Mouse (Mus musculus) embryonic facial prominence, embryonic 12.5 days (tissue): ENCODE measurements at regions not wholly inside any gene's neighbourhood (a gene's known extent, or its start where the extent isn't known, plus 50 kb on each side); places are given as distances from the start of the nearest gene placed in this dataset.

Source experiments
- ATAC-seq: fragments of 200-750 bp; cut with Nextera tagmentation; 2 replicates; pipeline ENCODE4 v1.8.0; 2017; ENCODE audit not compliant: insufficient number of reproducible peaks, insufficient read depth, low FRiP score, low TSS enrichment
- H3K27ac ChIP-seq: fragments of 300-500 bp; sonication (generic); 2 replicates; pipeline ENCODE4 v1.5.1; 2016; ENCODE audit warnings: mild to moderate bottlenecking
- H3K27me3 ChIP-seq: fragments of 300-500 bp; sonication (generic); 2 replicates; pipeline ENCODE4 v1.6.1; 2016; ENCODE audit warnings: mild to moderate bottlenecking, moderate library complexity
- H3K36me3 ChIP-seq: fragments of 300-500 bp; sonication (generic); 2 replicates; pipeline ENCODE4 v1.6.1; 2016; ENCODE audit warnings: mild to moderate bottlenecking
- H3K4me1 ChIP-seq: fragments of 300-500 bp; sonication (generic); 2 replicates; pipeline ENCODE4 v1.6.1; 2016
- H3K4me2 ChIP-seq: fragments of 300-500 bp; sonication (generic); replicated peaks from 2 replicates; pipeline ENCODE4 v1.6.1; 2016; ENCODE audit warnings: mild to moderate bottlenecking, moderate library complexity
- H3K4me3 ChIP-seq: fragments of 300-500 bp; sonication (generic); 2 replicates; pipeline ENCODE4 v1.5.1; 2016; ENCODE audit warnings: mild to moderate bottlenecking
- H3K9ac ChIP-seq: fragments of 300-500 bp; sonication (generic); 2 replicates; pipeline ENCODE4 v1.6.1; 2016; ENCODE audit warnings: mild to moderate bottlenecking, moderate library complexity
- H3K9me3 ChIP-seq: fragments of 300-500 bp; sonication (generic); 2 replicates; pipeline ENCODE4 v1.6.1; 2016; ENCODE audit warnings: mild to moderate bottlenecking, moderate library complexity
- WGBS: fragments of 180-500 bp; shearing (Covaris S2); methylation state at CpG from one replicate; pipeline ENCODE4 v1.1.7; 2016; 5-methylcytosine and 5-hydroxymethylcytosine counted together

DNA sequence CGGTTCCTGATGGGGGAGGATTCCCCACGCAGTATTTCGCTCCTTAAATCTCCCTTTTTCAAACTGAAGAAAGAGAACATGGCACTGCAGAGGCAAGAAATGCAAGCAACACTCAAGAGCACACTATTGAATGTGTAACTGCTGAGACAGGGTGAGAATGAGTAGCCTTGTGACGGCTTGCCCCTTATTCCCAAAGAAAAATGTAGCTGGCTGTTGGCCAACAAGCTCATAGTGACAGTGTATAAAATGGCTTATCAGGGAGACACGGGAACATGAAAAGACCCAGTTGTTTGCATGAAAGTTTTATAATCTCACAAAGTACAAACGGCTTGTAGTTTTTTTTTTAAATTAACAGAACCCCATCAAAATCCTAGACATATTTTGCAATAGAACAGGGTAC is 130.8 kb upstream of the Arglu1 start:
- WGBS: 73% methylated on average over 6 of the region's 6 CpGs
- no peak for ATAC-seq

DNA sequence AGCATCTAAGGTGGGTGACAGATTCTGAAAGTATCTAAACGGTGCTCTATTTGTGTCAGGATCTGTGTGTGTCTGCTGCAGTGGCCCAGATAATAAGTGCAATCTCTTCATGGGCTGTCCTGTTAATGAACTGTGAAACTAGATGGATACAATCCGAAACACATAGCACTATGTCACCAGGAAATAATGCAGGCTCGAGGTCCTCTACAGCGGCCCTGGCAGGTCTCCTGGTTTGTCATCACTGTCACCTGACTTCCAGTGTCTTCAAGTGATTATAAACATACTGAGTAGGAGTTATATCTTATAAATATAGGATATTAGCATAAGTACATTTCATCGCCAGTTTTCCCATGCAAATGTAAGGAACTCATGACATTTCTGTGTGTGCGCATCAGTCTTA is 130.3 kb upstream of the Arglu1 start:
- Histone ChIP-seq H3K36me3 (no peaks in the 10 kb centered on the region), H3K4me1 (no peaks in the 10 kb centered on the region), H3K9ac (no peak overlapping the region), H3K4me3 (no peak overlapping the region), H3K27ac (no peak overlapping the region), H3K4me2 (no peak overlapping the region), H3K9me3 (no peaks in the 10 kb centered on the region), H3K27me3 (0 out of 2 replicates have a peak, but pooled peaks cover 3% of the 10 kb centered on the region)
- 87% methylated on average over 6 of the region's 6 CpGs for WGBS
- ATAC-seq: no peak

More for the DNA sequence above, 130.8 kb upstream of the Arglu1 start:
- no peak overlapping the region for H3K27ac ChIP-seq
- 0 out of 2 replicates have a peak, but pooled peaks cover 3% of the 10 kb centered on the region for H3K27me3 ChIP-seq
- H3K9ac ChIP-seq: no peak overlapping the region
- no peaks in the 10 kb centered on the region for H3K4me1 ChIP-seq
- H3K9me3 ChIP-seq: no peaks in the 10 kb centered on the region
- H3K4me3 ChIP-seq: no peak overlapping the region
- no peaks in the 10 kb centered on the region for H3K36me3 ChIP-seq
- no peak overlapping the region for H3K4me2 ChIP-seq

DNA sequence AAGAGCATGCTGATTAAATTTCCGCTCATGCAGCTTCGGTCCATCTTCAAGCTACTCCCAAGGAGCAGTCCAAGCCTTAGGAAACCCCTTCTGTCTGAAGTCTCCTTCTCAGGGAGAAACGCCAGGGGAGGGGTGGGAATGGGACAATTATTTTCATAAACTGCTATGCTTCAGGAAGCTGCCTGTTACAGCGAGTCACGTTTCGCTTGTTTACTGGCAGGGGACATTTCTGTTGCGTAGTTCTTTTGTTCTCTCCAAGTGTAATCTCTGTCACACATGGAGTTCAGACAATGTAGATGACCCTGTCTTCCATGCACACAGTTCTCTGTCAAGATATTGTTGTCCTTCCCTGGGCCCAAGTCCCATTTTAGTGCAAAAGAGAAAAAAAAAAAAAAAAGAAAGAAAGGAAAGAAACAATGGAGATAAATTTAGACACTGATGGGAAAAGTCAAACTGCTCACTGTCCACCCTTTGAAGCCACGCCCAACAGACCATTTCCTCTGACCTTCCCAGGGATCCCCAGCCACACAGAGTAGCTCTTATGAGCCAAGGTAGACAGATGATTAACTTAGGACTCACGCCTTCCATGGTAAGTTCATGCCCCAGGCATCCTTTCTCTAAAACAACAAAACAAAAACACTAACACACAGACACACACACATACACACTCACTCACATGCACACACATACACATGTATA is 129.1 kb upstream of the Arglu1 start:
- Histone ChIP-seq H3K27me3 (0 out of 2 replicates have a peak, but pooled peaks cover 3% of the 10 kb centered on the region), H3K27ac (no peak overlapping the region), H3K4me2 (no peak overlapping the region), H3K9me3 (no peaks in the 10 kb centered on the region), H3K9ac (no peak overlapping the region), H3K36me3 (no peaks in the 10 kb centered on the region), H3K4me3 (no peak overlapping the region), H3K4me1 (no peaks in the 10 kb centered on the region)
- WGBS: 80% methylated on average over 9 of the region's 9 CpGs
- ATAC-seq: no peak

DNA sequence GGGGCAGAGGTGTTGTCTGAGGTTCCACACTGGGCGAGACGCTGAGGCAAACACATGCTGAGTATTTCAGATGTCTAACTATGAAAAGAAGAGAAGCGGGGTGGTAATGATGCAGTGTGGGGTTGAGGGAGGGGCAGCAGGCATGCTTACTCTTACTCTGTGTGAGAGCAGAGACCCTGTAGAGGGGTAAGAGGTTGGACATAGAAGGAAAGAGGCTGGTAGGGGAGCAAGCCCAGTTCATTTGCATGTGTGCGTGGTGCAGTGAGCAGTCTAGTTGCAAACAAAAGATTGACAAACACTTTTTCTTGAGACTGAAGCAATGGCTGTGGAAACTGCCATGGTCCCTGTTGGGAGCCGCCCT is 122.5 kb upstream of the Arglu1 start:
- H3K9ac ChIP-seq: no peak overlapping the region
- H3K4me3 ChIP-seq: no peak overlapping the region
- H3K4me2 ChIP-seq: no peak overlapping the region
- ATAC-seq: no peak
- H3K27ac ChIP-seq: 0 out of 2 replicates have a peak overlapping the region, but pooled peaks have one; percentile 60
- H3K36me3 ChIP-seq: no peaks in the 10 kb centered on the region
- no peaks in the 10 kb centered on the region for H3K9me3 ChIP-seq
- H3K27me3 ChIP-seq: no peaks in the 10 kb centered on the region
- 87% methylated on average over 5 of the region's 5 CpGs for WGBS
- H3K4me1 ChIP-seq: peaks cover 9% of the 10 kb centered on the region

- peak overlapping the region; percentile 60; the same call in 1 of the 2 replicates for H3K27ac ChIP-seq
- H3K9ac ChIP-seq: no peak overlapping the region
- peaks cover 9% of the 10 kb centered on the region for H3K4me1 ChIP-seq
- no peak overlapping the region for H3K4me3 ChIP-seq
- WGBS: 55% methylated on average over 21 of the region's 21 CpGs
- no peak for ATAC-seq
- H3K27me3 ChIP-seq: no peaks in the 10 kb centered on the region
- H3K4me2 ChIP-seq: 0 out of 2 replicates have a peak overlapping the region, but pooled peaks have one; percentile 17
- no peaks in the 10 kb centered on the region for H3K9me3 ChIP-seq
- H3K36me3 ChIP-seq: no peaks in the 10 kb centered on the region
These were observed 121.9 kb upstream of the Arglu1 start for GRCm38 (mm10) chr8:8812051-8812806.

GRCm38 (mm10) chr8:8810928-8811327 is 120.6 kb upstream of the Arglu1 start:
- Histone ChIP-seq H3K36me3 (no peaks in the 10 kb centered on the region), H3K9me3 (no peaks in the 10 kb centered on the region), H3K9ac (no peak overlapping the region), H3K27me3 (no peaks in the 10 kb centered on the region), H3K27ac (peak overlapping the region; percentile 37; the same call in 1 of the 2 replicates), H3K4me2 (no peak overlapping the region), H3K4me1 (peaks cover 9% of the 10 kb centered on the region), H3K4me3 (no peak overlapping the region)
- no peak for ATAC-seq
- 39% methylated on average over 4 of the region's 4 CpGs for WGBS

- H3K4me1 ChIP-seq: peaks cover 9% of the 10 kb centered on the region
- no peak overlapping the region for H3K27ac ChIP-seq
- no peak overlapping the region for H3K4me3 ChIP-seq
- no peaks in the 10 kb centered on the region for H3K27me3 ChIP-seq
- H3K4me2 ChIP-seq: no peak overlapping the region
- H3K36me3 ChIP-seq: no peaks in the 10 kb centered on the region
- WGBS: 59% methylated on average over 9 of the region's 9 CpGs
- no peak overlapping the region for H3K9ac ChIP-seq
- no peaks in the 10 kb centered on the region for H3K9me3 ChIP-seq
- ATAC-seq: no peak
These were observed 119.6 kb upstream of the Arglu1 start for GRCm38 (mm10) chr8:8809835-8810439.

- peaks cover 9% of the 10 kb centered on the region for H3K4me1 ChIP-seq
- H3K27me3 ChIP-seq: no peaks in the 10 kb centered on the region
- H3K27ac ChIP-seq: no peak overlapping the region
- no peaks in the 10 kb centered on the region for H3K36me3 ChIP-seq
- no peak overlapping the region for H3K9ac ChIP-seq
- 81% methylated on average over 8 of the region's 8 CpGs for WGBS
- no peak for ATAC-seq
- no peak overlapping the region for H3K4me2 ChIP-seq
- H3K4me3 ChIP-seq: no peak overlapping the region
- no peaks in the 10 kb centered on the region for H3K9me3 ChIP-seq
These were observed 119.0 kb upstream of the Arglu1 start for GRCm38 (mm10) chr8:8809349-8809748.

DNA sequence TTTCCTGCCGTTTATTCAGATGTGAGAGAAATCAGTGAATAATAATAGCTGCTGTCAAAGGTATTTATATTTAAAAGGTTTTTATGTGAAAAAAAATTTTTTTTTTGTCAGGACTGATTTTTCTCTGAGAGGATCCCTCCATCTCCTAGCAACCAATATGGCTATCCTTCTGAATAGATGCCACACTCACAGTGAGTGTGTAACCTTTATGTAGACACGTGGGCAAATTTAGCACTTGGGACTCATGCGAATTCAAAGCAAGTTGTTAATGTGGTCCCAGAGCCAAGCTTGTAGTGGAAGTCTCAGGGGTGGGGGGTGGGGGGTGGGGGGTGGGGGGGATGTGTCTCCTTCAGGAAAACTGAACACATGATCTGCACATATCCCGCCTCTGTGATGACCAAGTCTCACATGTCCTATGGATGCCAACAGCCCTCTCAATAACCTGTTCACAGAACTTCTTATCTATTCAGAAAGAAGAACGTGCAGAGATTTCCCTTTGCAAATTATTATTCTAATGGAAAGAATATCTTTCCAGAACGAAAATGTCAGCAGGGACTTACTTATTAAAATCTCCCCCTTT is 112.5 kb upstream of the Arglu1 start:
- H3K4me3 ChIP-seq: no peak overlapping the region
- ATAC-seq: no peak
- H3K36me3 ChIP-seq: no peaks in the 10 kb centered on the region
- H3K9ac ChIP-seq: no peak overlapping the region
- no peak overlapping the region for H3K4me2 ChIP-seq
- H3K4me1 ChIP-seq: 0 out of 2 replicates have a peak, but pooled peaks cover 3% of the 10 kb centered on the region
- H3K27me3 ChIP-seq: no peaks in the 10 kb centered on the region
- 73% methylated on average over 6 of the region's 6 CpGs for WGBS
- H3K27ac ChIP-seq: no peak overlapping the region
- H3K9me3 ChIP-seq: no peaks in the 10 kb centered on the region

- 44% methylated on average over 5 of the region's 5 CpGs for WGBS
- no peak overlapping the region for H3K9ac ChIP-seq
- H3K4me1 ChIP-seq: peaks cover 7% of the 10 kb centered on the region; the same call in 1 of the 2 replicates
- H3K27ac ChIP-seq: no peak overlapping the region
- no peaks in the 10 kb centered on the region for H3K27me3 ChIP-seq
- no peak for ATAC-seq
- H3K9me3 ChIP-seq: no peaks in the 10 kb centered on the region
- no peaks in the 10 kb centered on the region for H3K36me3 ChIP-seq
- no peak overlapping the region for H3K4me2 ChIP-seq
- H3K4me3 ChIP-seq: no peak overlapping the region
These were observed 112.0 kb upstream of the Arglu1 start for GRCm38 (mm10) chr8:8802317-8802716.

- 48% methylated on average over 5 of the region's 5 CpGs for WGBS
- no peak for ATAC-seq
- Histone ChIP-seq H3K4me3 (no peak overlapping the region), H3K4me1 (peaks cover 13% of the 10 kb centered on the region), H3K4me2 (no peak overlapping the region), H3K9me3 (no peaks in the 10 kb centered on the region), H3K9ac (no peak overlapping the region), H3K36me3 (no peaks in the 10 kb centered on the region), H3K27ac (no peak overlapping the region), H3K27me3 (no peaks in the 10 kb centered on the region)
These were observed 111.3 kb upstream of the Arglu1 start for GRCm38 (mm10) chr8:8801578-8801977.
